Mouse (Mus musculus) CD4-positive helper T cell, adult 2 months (primary cell): Measurements from ENCODE around the gene Izumo1r.
A peak's percentile ranks its signal among the peaks of the same experiment; 100 is the strongest.

Source experiments
- DNase-seq: peaks from one replicate; pipeline ENCODE4 v3.0.0-alpha.2; 2012; ENCODE audit warnings: low read depth, missing footprints, low spot score

Izumo1r gene

DNA sequence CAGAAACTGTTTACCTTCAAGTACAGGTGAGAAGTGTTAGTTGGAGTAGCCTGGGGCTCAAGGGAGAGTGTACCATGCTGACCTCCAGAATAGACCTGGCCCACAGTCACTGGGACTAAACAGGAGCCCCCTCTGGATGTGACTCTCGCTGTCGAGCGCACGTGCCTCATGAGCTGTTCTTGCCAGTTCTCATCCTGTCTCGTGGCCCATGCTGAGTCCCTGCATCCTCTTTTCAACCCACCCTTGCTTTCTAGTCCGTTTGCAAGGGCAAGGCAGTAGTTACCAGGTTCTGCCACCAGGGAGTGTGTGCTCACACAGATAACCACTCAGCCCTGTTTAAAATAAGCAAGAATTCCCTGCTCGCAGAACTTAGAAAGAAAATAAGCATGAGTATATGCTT lies 36.8 kb downstream of the Izumo1r start:
- DNase-seq, result peak; percentile 73

DNA sequence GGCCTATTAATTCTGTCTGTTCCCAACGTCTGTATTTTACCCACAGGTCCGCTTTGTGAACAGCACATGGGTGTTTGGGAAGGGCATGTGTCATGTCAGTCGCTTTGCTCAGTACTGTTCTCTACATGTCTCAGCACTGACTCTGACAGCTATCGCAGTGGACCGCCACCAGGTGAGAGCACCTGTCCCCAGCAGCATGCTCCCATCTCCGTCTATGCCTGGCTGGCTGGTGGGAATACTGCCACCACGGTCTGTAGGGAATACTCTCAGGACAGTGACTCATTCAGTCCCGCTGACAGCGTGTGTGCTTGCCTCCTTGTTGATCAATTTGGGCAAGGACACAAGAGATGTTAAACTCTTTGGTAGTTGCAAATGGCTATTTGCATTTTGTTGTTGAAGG lies 39.0 kb downstream of the Izumo1r start:
- DNase-seq, result no peak

DNA sequence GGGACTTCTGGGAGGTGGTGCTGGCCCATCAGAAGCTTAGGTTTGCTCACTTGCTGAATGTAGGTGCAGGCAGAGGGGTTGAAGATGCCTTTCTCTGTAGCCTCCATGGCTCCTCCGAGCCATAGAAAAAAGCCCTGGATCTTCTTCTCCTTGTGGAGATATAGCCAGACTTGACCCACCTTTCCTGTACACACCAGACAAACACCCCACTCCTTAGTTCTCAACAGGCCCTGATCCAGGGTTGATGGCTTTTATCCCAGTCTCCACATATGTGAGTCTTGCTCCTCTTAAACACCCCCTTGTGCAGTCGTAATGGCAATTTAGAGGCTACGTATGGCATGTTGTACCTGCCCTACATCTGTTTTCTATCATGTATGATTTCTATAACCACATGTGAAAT lies 40.6 kb downstream of the Izumo1r start:
- DNase-seq, result no peak

DNA sequence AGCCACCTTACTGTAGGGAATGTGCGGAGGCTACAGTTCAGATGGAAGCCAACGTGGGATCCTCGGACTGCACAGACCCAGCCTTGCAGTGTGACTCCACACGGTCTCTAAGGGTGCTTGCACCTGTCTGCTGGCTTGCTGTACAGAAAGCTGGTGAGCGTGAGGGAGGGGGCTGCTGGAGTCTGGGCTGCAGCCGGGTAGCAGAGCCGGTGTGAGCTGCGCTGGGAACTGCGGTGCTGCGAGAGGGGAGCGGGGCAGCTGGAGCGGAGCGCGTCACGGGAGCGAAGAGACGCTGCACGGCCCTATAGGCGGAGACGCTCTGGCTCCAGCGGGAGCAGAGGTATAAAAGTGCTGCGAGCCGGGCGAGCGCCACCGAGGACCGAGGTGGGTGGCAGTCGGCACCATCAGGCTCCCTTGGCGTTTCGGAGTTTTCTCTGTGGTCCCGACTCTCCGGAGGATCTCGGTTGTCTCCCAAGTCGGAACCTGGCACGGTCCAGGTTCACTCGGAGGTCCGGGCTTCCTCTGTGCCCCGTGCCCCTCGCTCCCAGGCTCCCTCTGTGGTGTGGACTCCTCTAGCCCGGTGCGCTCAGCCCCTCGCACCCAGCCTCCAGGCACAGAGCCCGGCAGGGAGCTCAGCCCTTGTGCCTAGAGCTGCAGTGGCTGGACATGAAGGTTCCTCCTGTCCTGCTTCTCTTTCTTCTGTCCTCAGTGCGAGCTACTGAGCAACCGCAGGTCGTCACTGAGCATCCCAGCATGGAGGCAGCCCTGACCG lies 43.7 kb downstream of the Izumo1r start, which contains the start of gene Gpr83:
Gene Gpr83, plus strand, starts transcription at position 343 of the 772 bp plus-strand sequence.
- DNase-seq, result peak; percentile 65

DNA sequence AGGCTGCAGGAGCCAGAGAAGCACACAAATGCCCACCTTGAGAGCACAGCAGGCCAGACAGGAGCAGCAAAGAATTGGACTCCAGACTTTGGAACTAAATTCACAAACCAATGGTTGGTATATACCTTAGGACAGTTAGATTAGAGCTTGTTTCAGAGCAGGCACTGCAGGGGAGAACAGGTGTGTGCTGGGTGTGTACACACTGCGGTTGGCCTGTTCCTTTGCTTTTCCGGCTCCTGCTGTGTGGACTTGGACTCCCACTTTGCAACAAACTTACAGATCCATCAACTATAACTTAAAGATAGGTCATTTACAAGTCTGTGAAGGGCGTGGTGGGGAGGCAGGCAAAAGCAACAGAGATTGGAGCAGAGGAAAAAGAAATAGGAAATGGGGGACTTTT lies 45.0 kb downstream of the Izumo1r start:
- no peak for DNase-seq

DNA sequence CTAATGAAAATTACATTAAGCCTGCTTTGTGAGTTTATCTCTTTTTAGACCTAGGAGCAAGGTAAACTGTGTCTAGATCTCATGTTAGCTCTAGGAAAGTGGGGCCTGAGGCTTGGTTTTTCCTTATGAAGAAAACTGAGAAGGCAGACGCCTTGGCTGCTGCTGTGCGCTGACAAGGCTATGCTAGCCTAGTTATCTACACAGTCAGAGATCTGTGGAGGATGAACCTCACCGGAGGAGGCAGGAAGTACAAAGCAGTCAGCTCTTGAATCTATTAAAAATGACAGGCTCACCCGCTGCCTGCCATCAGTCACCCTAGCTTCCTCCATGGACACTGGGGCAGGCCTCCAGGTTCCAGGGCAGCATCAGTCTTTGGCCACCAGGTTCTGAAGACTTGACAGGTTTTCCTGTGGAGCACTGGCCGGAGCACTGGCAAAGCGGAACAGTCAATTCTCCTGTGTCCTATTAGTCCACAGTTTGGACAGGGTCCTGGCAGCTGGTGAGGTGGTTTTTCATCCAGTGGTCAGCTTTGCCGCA lies 45.5 kb downstream of the Izumo1r start:
- DNase-seq, result no peak

DNA sequence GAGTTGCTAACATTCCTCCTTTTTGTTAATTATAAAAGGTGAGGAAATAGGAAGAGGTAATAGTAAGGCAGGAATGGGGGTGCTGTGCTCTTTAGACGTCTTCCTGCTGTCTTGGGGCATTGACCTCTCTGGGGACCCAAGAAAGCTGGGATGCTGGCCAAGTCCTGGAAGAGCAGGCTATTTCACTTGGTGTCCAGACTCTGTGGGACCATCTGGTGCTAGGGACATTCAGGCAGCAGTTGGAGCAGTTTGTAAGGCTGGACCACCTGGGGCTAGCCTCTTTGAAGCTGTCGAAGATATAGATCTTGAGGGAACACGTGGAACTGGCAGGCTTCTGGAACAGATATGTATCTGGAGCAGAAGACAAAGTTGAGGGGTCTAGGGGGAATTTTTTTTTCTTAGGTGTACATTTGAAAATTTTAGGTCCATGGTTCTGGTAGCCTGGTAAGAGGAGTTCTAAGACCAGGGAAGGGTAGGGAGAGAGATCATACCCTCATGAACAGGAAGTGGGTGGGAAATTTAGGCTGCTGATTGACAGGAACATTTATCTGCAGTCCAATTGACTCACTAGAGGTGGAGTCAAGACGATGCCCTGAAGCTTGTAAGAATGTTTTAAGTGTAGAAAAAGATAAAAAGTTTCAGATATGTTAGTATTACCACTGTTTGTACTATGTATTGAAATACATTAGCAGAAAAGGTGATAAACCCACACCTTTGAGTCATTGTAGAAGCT lies 46.7 kb downstream of the Izumo1r start:
- DNase-seq, result no peak

DNA sequence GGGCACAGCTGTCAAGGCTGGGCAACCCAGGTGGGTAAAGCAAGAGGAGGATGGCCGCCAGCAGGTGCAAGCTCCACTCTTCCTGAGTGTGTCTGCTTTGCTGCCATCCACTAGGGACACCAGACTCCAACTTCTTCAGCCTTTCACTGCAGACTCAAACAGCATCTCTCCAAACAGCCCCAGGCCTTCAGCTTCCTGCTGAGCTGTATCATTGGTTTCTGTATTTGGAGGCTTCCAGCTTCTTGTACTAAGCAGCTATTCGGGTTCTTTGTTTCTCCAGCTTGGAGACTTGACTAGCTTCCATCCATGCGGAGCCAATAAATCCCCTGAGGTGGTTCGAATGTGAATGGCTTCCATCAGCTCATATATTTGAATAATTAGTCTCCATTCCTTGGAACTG lies 49.2 kb downstream of the Izumo1r start:
- no peak for DNase-seq

DNA sequence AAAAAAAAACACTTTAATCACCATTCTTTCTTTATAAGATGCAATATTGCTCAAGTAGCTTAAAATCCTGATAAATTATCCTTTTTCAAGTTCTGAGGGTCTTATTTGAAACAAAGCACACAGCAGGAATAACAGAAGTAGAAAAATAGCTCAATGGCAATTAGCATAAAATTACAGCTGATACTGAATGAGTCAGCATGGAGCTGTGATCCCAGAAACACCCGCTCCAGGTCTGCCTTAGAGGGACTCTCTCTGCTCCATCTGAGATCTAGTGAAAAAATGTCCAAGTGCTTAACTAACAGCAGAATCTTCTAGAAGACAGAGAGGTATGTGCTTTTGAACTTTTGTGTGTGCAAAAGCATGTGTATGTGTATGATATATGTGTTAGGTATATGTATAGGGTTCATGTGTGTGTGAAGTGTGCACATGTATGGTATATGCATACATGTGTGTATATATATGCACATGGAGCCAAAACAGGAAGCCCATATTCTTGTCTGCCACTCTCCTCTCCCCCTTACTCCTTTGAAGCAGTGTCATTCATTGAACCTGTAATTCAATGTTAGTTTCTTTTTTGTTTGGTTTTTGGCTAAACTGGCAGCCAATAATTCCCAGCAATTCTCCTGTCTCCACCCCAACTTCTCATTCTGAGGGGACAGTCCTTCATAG lies 55.3 kb downstream of the Izumo1r start:
- no peak for DNase-seq

DNA sequence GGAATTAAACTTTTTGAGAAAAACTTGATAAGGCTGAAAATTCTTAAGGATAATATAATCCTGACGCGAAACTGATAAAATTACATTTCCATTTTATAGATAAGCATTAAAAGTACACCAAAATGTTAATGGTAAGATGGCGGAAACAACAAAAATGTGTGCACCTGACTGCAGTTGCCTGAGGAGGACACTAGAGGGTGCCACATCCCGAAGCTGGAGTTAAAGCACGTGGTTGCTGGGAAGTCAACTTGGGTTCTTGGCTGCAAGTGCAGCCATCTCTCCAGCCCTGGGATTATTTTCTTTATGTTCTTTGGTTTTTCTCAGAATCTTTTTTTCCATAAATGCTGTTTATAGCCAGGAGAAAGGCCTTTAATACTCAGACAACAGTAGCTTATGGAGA lies 57.3 kb downstream of the Izumo1r start:
- DNase-seq, result peak; percentile 43

DNA sequence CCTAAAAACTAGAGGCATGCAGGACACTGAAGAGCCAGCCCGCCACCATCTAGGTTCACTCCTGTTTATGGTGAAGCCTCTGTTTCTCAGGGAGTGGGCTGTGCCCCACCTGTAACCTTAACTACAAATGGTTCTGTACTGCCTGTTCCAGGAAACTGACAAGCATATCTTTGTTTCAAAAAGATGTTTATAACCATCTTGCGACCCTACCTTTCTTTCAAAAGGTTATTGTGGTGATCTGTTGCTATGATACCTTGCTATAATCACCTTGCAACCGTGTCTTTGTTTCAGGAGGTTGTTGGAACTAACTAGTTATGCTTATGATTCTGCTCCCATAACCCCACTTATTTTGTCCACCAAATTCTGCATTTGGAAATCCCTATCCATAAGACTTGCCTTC lies 59.8 kb downstream of the Izumo1r start:
- no peak for DNase-seq

DNA sequence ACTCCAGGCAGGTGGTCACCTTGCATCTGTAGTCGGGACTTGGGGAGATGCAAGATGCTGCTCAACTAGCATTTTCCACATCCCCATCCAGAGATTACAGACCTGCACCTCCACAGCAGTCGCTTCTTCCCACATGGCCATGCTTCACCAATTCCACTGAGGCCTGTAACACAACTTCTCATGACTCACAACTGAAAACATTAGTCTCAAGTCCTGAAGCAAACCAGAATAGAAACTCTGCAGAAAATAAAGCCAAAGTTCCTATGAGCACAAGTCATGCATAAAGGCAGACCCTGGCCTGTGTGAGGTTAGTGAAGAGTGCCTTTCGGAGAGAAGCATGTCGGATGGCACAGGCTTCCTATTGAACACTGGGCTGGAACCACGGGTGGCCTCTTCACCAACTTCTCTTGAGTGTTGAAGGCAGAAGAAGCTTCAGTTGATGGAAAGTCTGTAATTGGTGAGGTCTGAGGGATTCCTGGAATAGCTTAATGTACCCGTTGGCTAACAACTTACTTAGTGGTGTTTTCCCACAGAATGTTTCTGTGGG lies 60.4 kb downstream of the Izumo1r start:
- DNase-seq, result no peak

DNA sequence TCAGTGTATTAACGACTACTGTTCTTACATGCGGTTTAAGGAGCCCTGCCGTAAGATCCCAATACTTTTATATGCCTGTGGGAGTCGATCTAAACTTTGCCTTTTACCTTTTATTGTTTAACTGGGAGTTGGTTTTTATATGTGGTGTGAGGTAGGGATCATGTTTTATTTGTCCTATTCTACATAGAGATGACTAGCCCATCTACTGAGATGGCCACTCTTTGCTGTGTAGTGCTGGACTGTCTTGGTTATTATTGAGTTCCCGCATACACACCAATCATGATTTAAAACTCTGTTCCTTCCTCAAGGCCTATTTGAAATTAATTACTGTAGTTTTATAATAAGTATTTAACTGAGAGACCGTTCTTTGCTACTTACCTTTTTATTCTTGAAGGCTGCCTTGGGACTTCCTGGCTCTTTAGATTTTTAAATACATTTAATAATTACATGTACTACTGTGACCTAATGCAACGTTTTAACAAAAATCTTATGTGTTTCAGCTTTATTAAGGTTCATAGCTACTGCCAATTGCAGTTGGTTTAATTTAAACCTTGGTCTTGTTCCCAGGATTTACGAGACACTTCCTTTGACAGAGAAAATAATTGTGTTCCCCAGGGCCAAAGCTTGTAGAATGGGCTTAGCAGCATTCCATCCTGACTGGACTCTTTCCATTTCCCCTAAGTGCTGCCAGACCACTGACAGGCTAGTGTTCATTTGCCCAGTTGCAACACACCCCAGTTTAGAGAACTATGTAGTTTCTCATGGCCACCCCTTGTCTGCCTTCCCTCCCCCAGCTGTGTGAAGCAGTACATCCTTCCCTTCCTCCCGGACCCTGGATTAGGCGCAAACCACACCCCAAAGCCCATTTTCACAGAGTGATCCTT lies 61.6 kb downstream of the Izumo1r start:
- no peak for DNase-seq

DNA sequence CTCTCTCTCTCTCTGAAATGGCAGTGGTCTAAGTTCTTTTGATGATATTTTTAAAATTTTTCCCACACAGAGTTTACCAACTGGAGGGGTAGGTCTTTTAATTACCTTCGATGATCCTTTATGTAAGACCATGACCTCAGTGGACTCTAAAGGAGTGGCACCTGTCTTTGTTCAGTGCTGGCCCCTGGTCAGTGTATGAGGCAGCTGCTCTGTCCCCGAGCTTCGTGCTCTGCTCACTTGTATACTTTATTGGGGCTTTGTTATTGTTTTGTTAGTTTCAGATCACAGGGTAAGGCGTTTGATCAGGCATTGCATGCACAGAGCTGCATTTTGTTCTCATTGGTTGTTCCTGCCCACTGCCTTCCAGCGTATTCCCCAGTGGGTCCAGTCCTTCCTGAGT lies 63.8 kb downstream of the Izumo1r start:
- no peak for DNase-seq

DNA sequence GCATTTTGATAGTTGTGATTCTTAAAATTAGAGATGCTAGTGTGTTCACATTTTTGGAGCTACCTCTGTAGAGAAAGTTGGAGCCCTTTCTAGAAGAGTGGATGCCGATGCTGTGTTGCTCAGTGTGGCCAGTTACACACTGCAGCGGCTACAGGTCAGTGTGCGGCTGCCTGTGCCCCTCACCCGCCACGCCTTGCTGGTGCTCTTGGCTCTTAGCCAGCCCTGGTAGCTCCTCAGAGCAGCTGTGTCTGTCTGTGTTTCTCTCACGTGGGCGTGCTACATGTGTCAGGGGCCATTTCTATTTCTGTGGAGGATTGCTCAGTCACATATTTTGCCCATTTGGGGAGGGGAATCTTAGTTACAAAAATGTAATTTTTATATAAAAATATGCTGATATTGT lies 64.2 kb downstream of the Izumo1r start:
- DNase-seq, result no peak
